Mouse (Mus musculus): Measurements from ENCODE around the gene Otulin. TPM values are rescaled to one million over a fixed set of nuclear protein-coding genes. Genes with fewer than 3 reads are reported as not detected.

The Otulin gene
- polyA plus RNA-seq, 1 experiment, result 53.1 TPM

- Histone ChIP-seq H3K4me1 (ENCODE audit: control insufficient read depth, insufficient read depth, insufficient read length) (no peaks in the 10 kb centered on the region), H3K27ac (ENCODE audit: insufficient read depth, low read length) (no peak overlapping the region), H3K4me3 (ENCODE audit: extremely low read depth, insufficient read depth, insufficient read length) (no peak overlapping the region), H3K36me3 (ENCODE audit: control insufficient read depth, insufficient read depth, low read length) (peaks cover 2% of the 10 kb centered on the region), H3K27me3 (ENCODE audit: control insufficient read depth, insufficient read depth, low read length) (no peaks in the 10 kb centered on the region)
- whole genome bisulfite sequencing, result 92% methylated on average over 14 of the region's 14 CpGs
- no peak for DNase-seq (ENCODE audit: low read depth in 1 of 2, low spot score in 2 of 2)
- TF ChIP-seq POLR2A (IDR thresholded peaks at IDR 0.05; ENCODE audit: low read depth, low read length) (no peak), CTCF (IDR thresholded peaks at IDR 0.05; ENCODE audit: extremely low read depth, insufficient read depth, insufficient read length, insufficient replicate concordance) (no peak)
Observed at GRCm38 (mm10) chr15:27564106-27565100, 66.1 kb downstream of the Otulin start.

GRCm38 (mm10) chr15:27560315-27560714, 70.2 kb downstream of the Otulin start:
- TF ChIP-seq POLR2A (IDR thresholded peaks at IDR 0.05; ENCODE audit: low read depth, low read length) (no peak), CTCF (IDR thresholded peaks at IDR 0.05; ENCODE audit: extremely low read depth, insufficient read depth, insufficient read length, insufficient replicate concordance) (no peak)
- 80% methylated on average over 11 of the region's 11 CpGs for WGBS
- H3K36me3 ChIP-seq (ENCODE audit: control insufficient read depth, insufficient read depth, low read length), result peaks cover 2% of the 10 kb centered on the region
- no peak overlapping the region for H3K4me3 ChIP-seq (ENCODE audit: extremely low read depth, insufficient read depth, insufficient read length)
- no peaks in the 10 kb centered on the region for H3K4me1 ChIP-seq (ENCODE audit: control insufficient read depth, insufficient read depth, insufficient read length)
- no peak for DNase-seq (ENCODE audit: low read depth in 1 of 2, low spot score in 2 of 2)
- H3K27me3 ChIP-seq (ENCODE audit: control insufficient read depth, insufficient read depth, low read length), result no peaks in the 10 kb centered on the region
- no peak overlapping the region for H3K27ac ChIP-seq (ENCODE audit: insufficient read depth, low read length)

GRCm38 (mm10) chr15:27558456-27559147, 71.9 kb downstream of the Otulin start:
- H3K4me1 ChIP-seq (ENCODE audit: control insufficient read depth, insufficient read depth, insufficient read length), result no peaks in the 10 kb centered on the region
- no peak for DNase-seq (ENCODE audit: low read depth in 1 of 2, low spot score in 2 of 2)
- TF ChIP-seq CTCF (IDR thresholded peaks at IDR 0.05; ENCODE audit: extremely low read depth, insufficient read depth, insufficient read length, insufficient replicate concordance), result no peak
- TF ChIP-seq POLR2A (IDR thresholded peaks at IDR 0.05; ENCODE audit: low read depth, low read length), result no peak
- H3K4me3 ChIP-seq (ENCODE audit: extremely low read depth, insufficient read depth, insufficient read length), result no peak overlapping the region
- WGBS, result 96% methylated on average over 16 of the region's 16 CpGs
- H3K36me3 ChIP-seq (ENCODE audit: control insufficient read depth, insufficient read depth, low read length), result no peaks in the 10 kb centered on the region; the same call in none of the 2 replicates
- no peaks in the 10 kb centered on the region for H3K27me3 ChIP-seq (ENCODE audit: control insufficient read depth, insufficient read depth, low read length)
- no peak overlapping the region for H3K27ac ChIP-seq (ENCODE audit: insufficient read depth, low read length)

- TF ChIP-seq POLR2A (IDR thresholded peaks at IDR 0.05; ENCODE audit: low read depth, low read length) (no peak), CTCF (IDR thresholded peaks at IDR 0.05; ENCODE audit: extremely low read depth, insufficient read depth, insufficient read length, insufficient replicate concordance) (no peak)
- no peak for DNase-seq (ENCODE audit: low read depth in 1 of 2, low spot score in 2 of 2)
- no peak overlapping the region for H3K4me3 ChIP-seq (ENCODE audit: extremely low read depth, insufficient read depth, insufficient read length)
- WGBS, result 33% methylated on average over 5 of the region's 5 CpGs
- H3K4me1 ChIP-seq (ENCODE audit: control insufficient read depth, insufficient read depth, insufficient read length), result no peaks in the 10 kb centered on the region
- no peaks in the 10 kb centered on the region; the same call in 1 of the 2 replicates for H3K36me3 ChIP-seq (ENCODE audit: control insufficient read depth, insufficient read depth, low read length)
- no peaks in the 10 kb centered on the region for H3K27me3 ChIP-seq (ENCODE audit: control insufficient read depth, insufficient read depth, low read length)
- no peak overlapping the region for H3K27ac ChIP-seq (ENCODE audit: insufficient read depth, low read length)
Observed at GRCm38 (mm10) chr15:27553554-27553953, 76.9 kb downstream of the Otulin start.

- no peak overlapping the region for H3K27ac ChIP-seq (ENCODE audit: insufficient read depth, low read length)
- DNase-seq (ENCODE audit: low read depth in 1 of 2, low spot score in 2 of 2), result no peak
- H3K4me1 ChIP-seq (ENCODE audit: control insufficient read depth, insufficient read depth, insufficient read length), result no peaks in the 10 kb centered on the region
- no peaks in the 10 kb centered on the region; the same call in 1 of the 2 replicates for H3K36me3 ChIP-seq (ENCODE audit: control insufficient read depth, insufficient read depth, low read length)
- H3K4me3 ChIP-seq (ENCODE audit: extremely low read depth, insufficient read depth, insufficient read length), result no peak overlapping the region
- 94% methylated on average over 10 of the region's 10 CpGs for WGBS
- H3K27me3 ChIP-seq (ENCODE audit: control insufficient read depth, insufficient read depth, low read length), result no peaks in the 10 kb centered on the region
- TF ChIP-seq CTCF (IDR thresholded peaks at IDR 0.05; ENCODE audit: extremely low read depth, insufficient read depth, insufficient read length, insufficient replicate concordance) (no peak), POLR2A (IDR thresholded peaks at IDR 0.05; ENCODE audit: low read depth, low read length) (no peak)
Observed at GRCm38 (mm10) chr15:27552129-27552700, 78.3 kb downstream of the Otulin start.
